Mouse (Mus musculus): ENCODE measurements around the gene Kndc1. TPM values are rescaled to one million over a fixed set of nuclear protein-coding genes. Genes with fewer than 3 reads are reported as not detected.

Gene Kndc1
- polyA plus RNA-seq, 1 experiment from 2014 or later: 1.0 TPM

- 89% methylated on average over 5 of the region's 5 CpGs for WGBS
- DNase-seq (ENCODE audit: low spot score): no peak
- Histone ChIP-seq H3K27ac (no peak overlapping the region), H3K27me3 (ENCODE audit: insufficient read depth, poor library complexity, severe bottlenecking) (no peaks in the 10 kb centered on the region), H3K4me1 (replicated peaks) (no peaks in the 10 kb centered on the region), H3K36me3 (peaks cover 9% of the 10 kb centered on the region; the same call in 1 of the 2 replicates), H3K4me3 (no peak overlapping the region), H3K9me3 (no peaks in the 10 kb centered on the region)
These were observed 16.4 kb upstream of the Kndc1 start for GRCm38 (mm10) chr7:139878122-139878521.

- H3K36me3 ChIP-seq: peaks cover 9% of the 10 kb centered on the region; the same call in 1 of the 2 replicates
These were observed 15.9 kb upstream of the Kndc1 start for GRCm38 (mm10) chr7:139878621-139879020.

GRCm38 (mm10) chr7:139883545-139883944, 11.0 kb upstream of the Kndc1 start:
- DNase-seq (ENCODE audit: low spot score): no peak
- WGBS: 72% methylated on average over 4 of the region's 4 CpGs

More at GRCm38 (mm10) chr7:139878621-139879020, 15.9 kb upstream of the Kndc1 start:
- Histone ChIP-seq H3K4me1 (replicated peaks) (no peaks in the 10 kb centered on the region), H3K27ac (no peak overlapping the region), H3K4me3 (no peak overlapping the region), H3K9me3 (no peaks in the 10 kb centered on the region), H3K27me3 (ENCODE audit: insufficient read depth, poor library complexity, severe bottlenecking) (no peaks in the 10 kb centered on the region)
- WGBS: 76% methylated on average over 6 of the region's 6 CpGs
- DNase-seq (ENCODE audit: low spot score): no peak

GRCm38 (mm10) chr7:139891779-139892178, 2.7 kb upstream of the Kndc1 start:
- Histone ChIP-seq H3K4me1 (replicated peaks) (peaks cover 14% of the 10 kb centered on the region), H3K27ac (no peak overlapping the region), H3K27me3 (ENCODE audit: insufficient read depth, poor library complexity, severe bottlenecking) (peaks cover 49% of the 10 kb centered on the region), H3K4me3 (no peak overlapping the region), H3K36me3 (no peaks in the 10 kb centered on the region), H3K9me3 (no peaks in the 10 kb centered on the region)
- no peak for DNase-seq (ENCODE audit: low spot score)
- 83% methylated on average over 5 of the region's 5 CpGs for WGBS

More at GRCm38 (mm10) chr7:139883545-139883944, 11.0 kb upstream of the Kndc1 start:
- no peaks in the 10 kb centered on the region for H3K27me3 ChIP-seq (ENCODE audit: insufficient read depth, poor library complexity, severe bottlenecking)
- H3K9me3 ChIP-seq: no peaks in the 10 kb centered on the region
- H3K4me1 ChIP-seq (replicated peaks): no peaks in the 10 kb centered on the region
- H3K36me3 ChIP-seq: no peaks in the 10 kb centered on the region
- H3K27ac ChIP-seq: no peak overlapping the region
- no peak overlapping the region for H3K4me3 ChIP-seq

- Histone ChIP-seq H3K27me3 (ENCODE audit: insufficient read depth, poor library complexity, severe bottlenecking) (peaks cover 63% of the 10 kb centered on the region), H3K36me3 (no peaks in the 10 kb centered on the region), H3K9me3 (no peaks in the 10 kb centered on the region)
These were observed 1.8 kb downstream of the Kndc1 start for GRCm38 (mm10) chr7:139896271-139896670.

GRCm38 (mm10) chr7:139896796-139897195, 2.3 kb downstream of the Kndc1 start:
- Histone ChIP-seq H3K36me3 (no peaks in the 10 kb centered on the region), H3K4me1 (replicated peaks) (peaks cover 14% of the 10 kb centered on the region), H3K27ac (no peak overlapping the region), H3K27me3 (ENCODE audit: insufficient read depth, poor library complexity, severe bottlenecking) (peaks cover 63% of the 10 kb centered on the region), H3K4me3 (no peak overlapping the region), H3K9me3 (no peaks in the 10 kb centered on the region)
- no peak for DNase-seq (ENCODE audit: low spot score)
- WGBS: 87% methylated on average over 7 of the region's 7 CpGs

More at GRCm38 (mm10) chr7:139896271-139896670, 1.8 kb downstream of the Kndc1 start:
- no peak overlapping the region for H3K27ac ChIP-seq
- 81% methylated on average over 7 of the region's 7 CpGs for WGBS
- no peak overlapping the region for H3K4me3 ChIP-seq
- peaks cover 14% of the 10 kb centered on the region for H3K4me1 ChIP-seq (replicated peaks)
- DNase-seq (ENCODE audit: low spot score): no peak

- WGBS: 76% methylated on average over 2 of the region's 2 CpGs
- H3K27ac ChIP-seq: no peak overlapping the region
- no peak overlapping the region for H3K4me3 ChIP-seq
- no peak for DNase-seq (ENCODE audit: low spot score)
- H3K9me3 ChIP-seq: no peaks in the 10 kb centered on the region
- H3K27me3 ChIP-seq (ENCODE audit: insufficient read depth, poor library complexity, severe bottlenecking): peaks cover 51% of the 10 kb centered on the region
- no peaks in the 10 kb centered on the region for H3K36me3 ChIP-seq
- peaks cover 14% of the 10 kb centered on the region for H3K4me1 ChIP-seq (replicated peaks)
These were observed 4.1 kb downstream of the Kndc1 start for GRCm38 (mm10) chr7:139898606-139899005.

GRCm38 (mm10) chr7:139899505-139899904, 5.0 kb downstream of the Kndc1 start:
- Histone ChIP-seq H3K36me3 (no peaks in the 10 kb centered on the region), H3K4me1 (replicated peaks) (peaks cover 9% of the 10 kb centered on the region), H3K4me3 (no peak overlapping the region), H3K9me3 (no peaks in the 10 kb centered on the region), H3K27ac (no peak overlapping the region), H3K27me3 (ENCODE audit: insufficient read depth, poor library complexity, severe bottlenecking) (peaks cover 48% of the 10 kb centered on the region)
- 81% methylated on average over 7 of the region's 7 CpGs for WGBS
- DNase-seq (ENCODE audit: low spot score): no peak

GRCm38 (mm10) chr7:139900456-139900855, 6.0 kb downstream of the Kndc1 start:
- no peaks in the 10 kb centered on the region for H3K36me3 ChIP-seq
- no peak overlapping the region for H3K27ac ChIP-seq
- no peaks in the 10 kb centered on the region for H3K9me3 ChIP-seq
- H3K4me3 ChIP-seq: no peak overlapping the region
- H3K27me3 ChIP-seq (ENCODE audit: insufficient read depth, poor library complexity, severe bottlenecking): peaks cover 40% of the 10 kb centered on the region
- 93% methylated on average over 7 of the region's 7 CpGs for WGBS
- no peak for DNase-seq (ENCODE audit: low spot score)
- peaks cover 9% of the 10 kb centered on the region for H3K4me1 ChIP-seq (replicated peaks)

GRCm38 (mm10) chr7:139900896-139901295, 6.4 kb downstream of the Kndc1 start:
- Histone ChIP-seq H3K36me3 (no peaks in the 10 kb centered on the region), H3K27me3 (ENCODE audit: insufficient read depth, poor library complexity, severe bottlenecking) (peaks cover 35% of the 10 kb centered on the region), H3K4me3 (no peak overlapping the region), H3K4me1 (replicated peaks) (peaks cover 14% of the 10 kb centered on the region), H3K9me3 (no peaks in the 10 kb centered on the region), H3K27ac (no peak overlapping the region)
- DNase-seq (ENCODE audit: low spot score): no peak
- WGBS: 87% methylated on average over 6 of the region's 6 CpGs

- H3K27ac ChIP-seq: no peak overlapping the region
- H3K27me3 ChIP-seq (ENCODE audit: insufficient read depth, poor library complexity, severe bottlenecking): peaks cover 31% of the 10 kb centered on the region
- H3K9me3 ChIP-seq: no peaks in the 10 kb centered on the region
- DNase-seq (ENCODE audit: low spot score): no peak
- H3K4me3 ChIP-seq: no peak overlapping the region
- H3K36me3 ChIP-seq: no peaks in the 10 kb centered on the region
- H3K4me1 ChIP-seq (replicated peaks): peaks cover 17% of the 10 kb centered on the region
- 31% methylated on average over 1 of the region's 1 CpGs for WGBS
These were observed 7.5 kb downstream of the Kndc1 start for GRCm38 (mm10) chr7:139901981-139902380.

- Histone ChIP-seq H3K36me3 (no peaks in the 10 kb centered on the region), H3K9me3 (no peaks in the 10 kb centered on the region), H3K27me3 (ENCODE audit: insufficient read depth, poor library complexity, severe bottlenecking) (peaks cover 28% of the 10 kb centered on the region), H3K27ac (peak overlapping the region; percentile 67; the same call in 1 of the 2 replicates), H3K4me1 (replicated peaks) (peaks cover 34% of the 10 kb centered on the region), H3K4me3 (peak overlapping the region; percentile 30)
- DNase-seq (ENCODE audit: low spot score): no peak
- 25% methylated on average over 6 of the region's 6 CpGs for WGBS
These were observed 10.8 kb downstream of the Kndc1 start for GRCm38 (mm10) chr7:139905261-139905660.

GRCm38 (mm10) chr7:139905661-139906060, 11.2 kb downstream of the Kndc1 start:
- Histone ChIP-seq H3K27ac (peak overlapping the region; percentile 67; the same call in 1 of the 2 replicates), H3K36me3 (no peaks in the 10 kb centered on the region), H3K4me1 (replicated peaks) (peaks cover 38% of the 10 kb centered on the region), H3K27me3 (ENCODE audit: insufficient read depth, poor library complexity, severe bottlenecking) (peaks cover 31% of the 10 kb centered on the region), H3K4me3 (peak overlapping the region; percentile 30), H3K9me3 (no peaks in the 10 kb centered on the region)
- peak; percentile 67 for DNase-seq (ENCODE audit: low spot score)
- 6% methylated on average over 6 of the region's 6 CpGs for WGBS

- Histone ChIP-seq H3K27ac (0 out of 2 replicates have a peak overlapping the region, but pooled peaks have one; percentile 2), H3K36me3 (no peaks in the 10 kb centered on the region), H3K4me3 (no peak overlapping the region), H3K4me1 (replicated peaks) (peaks cover 38% of the 10 kb centered on the region), H3K9me3 (no peaks in the 10 kb centered on the region), H3K27me3 (ENCODE audit: insufficient read depth, poor library complexity, severe bottlenecking) (peaks cover 48% of the 10 kb centered on the region)
- no peak for DNase-seq (ENCODE audit: low spot score)
- 75% methylated on average over 5 of the region's 5 CpGs for WGBS
These were observed 13.7 kb downstream of the Kndc1 start for GRCm38 (mm10) chr7:139908176-139908575.
